Mouse (Mus musculus) hindbrain, embryonic 14.5 days (tissue): ENCODE measurements around the gene Nkain1. TPM values are rescaled to one million over a fixed set of nuclear protein-coding genes. Genes with fewer than 3 reads are reported as not detected.

ENCODE experiments used
- ATAC-seq: fragments of 200-750 bp; cut with Nextera tagmentation; 2 replicates; pipeline ENCODE4 v1.8.0; 2017; ENCODE audit warnings: moderate number of reproducible peaks, mild to moderate bottlenecking, moderate TSS enrichment, moderate library complexity; ENCODE audit not compliant: low FRiP score
- DNase-seq: peaks from one replicate; pipeline ENCODE4 v3.0.0-alpha.2; 2015; ENCODE audit warnings: low spot score
- H3K27ac ChIP-seq: fragments of 300-500 bp; sonication (generic); 2 replicates; pipeline ENCODE4 v1.5.1; 2014; ENCODE audit warnings: mild to moderate bottlenecking, moderate library complexity
- H3K27me3 ChIP-seq: fragments of 300-500 bp; sonication (generic); 2 replicates; pipeline ENCODE4 v1.6.1; 2014; ENCODE audit warnings: mild to moderate bottlenecking, low read length, mixed read lengths; ENCODE audit not compliant: control insufficient read depth, insufficient read depth
- H3K36me3 ChIP-seq: fragments of 300-500 bp; sonication (generic); replicated peaks from 2 replicates; pipeline ENCODE4 v1.6.1; 2014; ENCODE audit not compliant: control insufficient read depth, insufficient read depth
- H3K4me1 ChIP-seq: fragments of 300-500 bp; sonication (generic); replicated peaks from 2 replicates; pipeline ENCODE4 v1.6.1; 2014; ENCODE audit warnings: antibody characterized with exemption, low read length, mixed read lengths; ENCODE audit not compliant: control insufficient read depth, insufficient read depth
- H3K4me2 ChIP-seq: fragments of 300-500 bp; sonication (generic); replicated peaks from 2 replicates; pipeline ENCODE4 v1.6.1; 2014; ENCODE audit warnings: mild to moderate bottlenecking, moderate library complexity
- H3K4me3 ChIP-seq: fragments of 300-500 bp; sonication (generic); replicated peaks from 2 replicates; pipeline ENCODE4 v1.5.1; 2014; ENCODE audit warnings: mild to moderate bottlenecking, low read length
- H3K9ac ChIP-seq: fragments of 300-500 bp; sonication (generic); 2 replicates; pipeline ENCODE4 v1.6.1; 2014
- H3K9me3 ChIP-seq: fragments of 300-500 bp; sonication (generic); 2 replicates; pipeline ENCODE4 v1.6.1; 2016; ENCODE audit warnings: low read length; ENCODE audit not compliant: control insufficient read depth
- WGBS: fragments of 180-500 bp; shearing (Covaris S2); extraction: QIAGEN DNeasy Blood & Tissue Kit; methylation state at CpG from one replicate; pipeline ENCODE4 v1.1.7; 2014; 5-methylcytosine and 5-hydroxymethylcytosine counted together
- polyA plus RNA-seq: library from polyadenylated mRNA; unstranded; fragments of >200 nt; fragmentation: Nextera tagmentation; extraction: Ambion mirVana; gene quantifications from 2 replicates; pipeline ENCODE4 v1.2.1, GENCODE M21; 2014

The Nkain1 gene
- polyA plus RNA-seq: 20.9 and 22.9 TPM in 2 replicates

DNA sequence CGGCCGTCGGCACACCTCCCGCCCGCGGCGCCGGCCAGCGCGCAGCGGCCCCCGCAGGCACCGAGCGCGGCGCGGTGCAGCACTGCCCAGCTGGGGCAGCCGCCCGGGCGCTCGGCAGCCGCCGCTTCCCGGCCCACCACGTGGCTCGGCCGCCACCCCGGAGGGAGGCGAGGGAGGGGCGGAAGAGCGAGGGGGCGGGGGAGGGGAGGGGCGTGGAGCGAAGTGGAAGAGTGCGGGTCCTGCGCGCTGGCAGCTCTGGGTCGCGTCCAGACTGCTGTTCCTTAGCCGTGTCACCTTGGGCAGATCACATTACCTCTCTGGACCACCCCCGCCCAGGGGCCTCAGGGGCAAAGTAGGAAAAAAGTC, at the start of gene Nkain1:
TSS of gene Nkain1 (minus strand) at position 126 of the 366 bp plus-strand sequence.
- Histone ChIP-seq H3K36me3 (no peaks in the 10 kb centered on the region), H3K4me2 (peak within 1 kb of the TSS; percentile 60), H3K27ac (peak within 1 kb of the TSS; percentile 94), H3K27me3 (no peaks in the 10 kb centered on the region), H3K9ac (peak within 1 kb of the TSS; percentile 98), H3K4me3 (peak within 1 kb of the TSS; percentile 96), H3K9me3 (no peaks in the 10 kb centered on the region), H3K4me1 (peaks cover 36% of the 10 kb centered on the region)
- DNase-seq: peak; percentile 75
- WGBS: 0% methylated on average over 39 of the region's 41 CpGs
- ATAC-seq: peak; percentile 75

DNA sequence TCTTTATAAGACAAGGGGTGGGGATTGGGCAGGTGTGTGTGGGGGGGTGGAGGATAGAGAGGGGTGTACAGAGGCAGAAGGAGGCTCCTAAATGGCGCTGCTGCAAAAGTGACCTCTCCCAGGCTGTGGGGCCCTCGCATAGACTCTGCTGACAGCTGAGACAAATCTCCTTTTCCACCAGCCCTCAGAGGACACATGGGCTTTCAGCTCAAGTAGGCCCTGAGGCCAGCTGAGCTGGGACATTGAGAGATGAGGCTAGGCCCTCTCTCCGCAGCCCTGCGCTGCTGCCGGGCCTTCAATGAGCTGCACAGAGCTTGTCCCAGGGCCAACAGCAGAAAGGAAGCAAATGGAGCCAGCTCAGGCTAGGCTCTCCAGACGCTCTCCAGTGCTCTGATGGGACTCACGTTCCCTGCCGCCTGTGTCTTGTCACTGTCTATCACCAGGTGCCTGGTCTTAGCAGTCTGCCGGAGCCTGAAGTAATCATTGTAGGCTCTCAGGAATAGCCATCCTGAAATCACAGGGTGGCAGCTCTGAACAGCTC, 4.8 kb upstream of the Nkain1 start:
- ATAC-seq: no peak; the same call in 1 of the 2 replicates
- no peaks in the 10 kb centered on the region for H3K36me3 ChIP-seq
- 39% methylated on average over 9 of the region's 9 CpGs for WGBS

DNA sequence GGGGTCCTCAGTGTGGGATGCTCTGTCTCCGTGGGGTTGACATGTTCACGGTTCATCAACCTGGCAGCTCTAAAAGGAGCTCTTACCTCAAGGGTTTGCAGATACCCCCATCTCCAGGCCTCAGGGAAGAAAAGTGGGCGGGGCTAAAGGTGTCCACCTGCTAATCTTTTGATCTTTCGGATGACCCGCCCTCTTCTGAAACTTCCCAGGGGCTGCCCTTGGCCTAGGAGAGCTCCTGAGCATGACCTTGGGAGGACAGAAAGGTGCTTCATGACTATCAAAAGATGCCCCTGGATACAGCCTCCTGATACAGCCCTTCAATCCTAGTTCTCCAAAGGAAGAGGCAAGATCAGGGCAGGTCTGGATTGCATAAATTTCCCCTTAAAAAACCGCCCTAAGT, 3.1 kb upstream of the Nkain1 start:
- no peak overlapping the region for H3K27ac ChIP-seq
- ATAC-seq (no peak), DNase-seq (no peak)
- H3K9ac ChIP-seq: no peak overlapping the region
- peaks cover 7% of the 10 kb centered on the region for H3K4me1 ChIP-seq
- H3K27me3 ChIP-seq: no peaks in the 10 kb centered on the region
- 65% methylated on average over 6 of the region's 6 CpGs for WGBS
- no peak overlapping the region for H3K4me3 ChIP-seq
- H3K9me3 ChIP-seq: no peaks in the 10 kb centered on the region
- H3K36me3 ChIP-seq: no peaks in the 10 kb centered on the region
- no peak overlapping the region for H3K4me2 ChIP-seq

More for the DNA sequence above, 4.8 kb upstream of the Nkain1 start:
- H3K27ac ChIP-seq: no peak overlapping the region
- no peak overlapping the region for H3K4me2 ChIP-seq
- H3K9ac ChIP-seq: no peak overlapping the region
- H3K9me3 ChIP-seq: no peaks in the 10 kb centered on the region
- H3K4me3 ChIP-seq: no peak overlapping the region
- DNase-seq: no peak
- H3K4me1 ChIP-seq: no peaks in the 10 kb centered on the region; the same call in 1 of the 2 replicates
- H3K27me3 ChIP-seq: no peaks in the 10 kb centered on the region

DNA sequence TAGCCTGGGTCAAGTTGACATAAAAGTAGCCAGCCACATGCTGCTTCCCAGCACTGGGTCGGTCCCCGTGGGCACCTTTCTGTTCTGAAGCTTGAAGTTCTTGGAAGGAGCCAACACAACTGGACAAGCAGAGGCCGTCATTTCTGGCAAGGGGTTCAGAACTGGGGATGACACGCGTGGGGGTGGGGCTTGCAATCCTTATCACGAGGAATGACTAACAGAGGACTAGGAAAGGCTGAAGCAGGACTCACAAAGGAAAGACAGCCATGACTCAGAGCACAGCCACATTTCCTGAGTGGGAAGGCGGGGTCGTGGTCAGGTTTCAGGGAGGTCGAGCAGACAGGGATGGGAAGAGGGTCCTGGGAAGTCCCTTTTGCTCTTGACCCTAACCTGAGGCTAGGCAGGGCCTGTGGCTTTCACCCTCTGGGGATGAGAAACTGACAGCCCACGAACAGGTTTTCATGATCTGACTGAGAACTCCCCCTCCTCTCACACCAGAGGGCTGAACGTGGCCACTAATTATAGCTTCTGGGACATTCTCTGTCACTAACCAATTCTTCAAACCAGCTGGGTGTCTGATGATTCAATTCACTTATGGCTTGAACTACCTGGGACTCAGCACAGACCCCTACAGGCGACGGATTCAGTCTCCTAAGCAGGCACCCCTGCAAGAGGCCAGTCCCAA, 2.4 kb upstream of the Nkain1 start:
- H3K4me2 ChIP-seq: no peak overlapping the region
- DNase-seq: no peak
- H3K36me3 ChIP-seq: no peaks in the 10 kb centered on the region
- ATAC-seq: no peak
- 57% methylated on average over 13 of the region's 13 CpGs for WGBS
- H3K9me3 ChIP-seq: no peaks in the 10 kb centered on the region
- H3K4me3 ChIP-seq: no peak overlapping the region
- H3K27me3 ChIP-seq: no peaks in the 10 kb centered on the region
- peaks cover 14% of the 10 kb centered on the region for H3K4me1 ChIP-seq
- H3K9ac ChIP-seq: no peak overlapping the region
- no peak overlapping the region for H3K27ac ChIP-seq

DNA sequence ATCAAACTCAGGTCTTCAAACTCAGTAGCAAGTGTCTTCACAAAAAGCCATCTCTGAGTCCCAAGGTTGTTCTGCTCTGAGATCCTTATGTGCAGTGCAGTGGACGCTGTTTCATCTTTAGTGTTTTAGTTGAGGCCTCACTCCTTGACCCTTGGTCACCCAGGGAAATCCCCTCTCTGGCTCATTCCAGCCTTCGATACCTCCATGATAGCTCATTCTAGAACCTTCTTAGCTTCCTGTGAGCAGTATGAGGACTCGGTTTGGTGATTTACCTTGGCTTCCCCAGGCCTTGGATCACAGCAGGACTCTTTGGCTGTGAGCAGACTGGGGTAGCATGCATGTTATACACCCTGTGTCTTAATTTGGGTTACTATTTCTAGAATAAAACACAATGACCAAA, 1.6 kb upstream of the Nkain1 start:
- Histone ChIP-seq H3K9ac (no peak overlapping the region), H3K4me1 (peaks cover 23% of the 10 kb centered on the region), H3K36me3 (no peaks in the 10 kb centered on the region), H3K27me3 (no peaks in the 10 kb centered on the region), H3K9me3 (no peaks in the 10 kb centered on the region), H3K4me2 (no peak overlapping the region), H3K27ac (no peak overlapping the region), H3K4me3 (no peak overlapping the region)
- DNase-seq (no peak), ATAC-seq (no peak)
- 81% methylated on average over 3 of the region's 3 CpGs for WGBS

DNA sequence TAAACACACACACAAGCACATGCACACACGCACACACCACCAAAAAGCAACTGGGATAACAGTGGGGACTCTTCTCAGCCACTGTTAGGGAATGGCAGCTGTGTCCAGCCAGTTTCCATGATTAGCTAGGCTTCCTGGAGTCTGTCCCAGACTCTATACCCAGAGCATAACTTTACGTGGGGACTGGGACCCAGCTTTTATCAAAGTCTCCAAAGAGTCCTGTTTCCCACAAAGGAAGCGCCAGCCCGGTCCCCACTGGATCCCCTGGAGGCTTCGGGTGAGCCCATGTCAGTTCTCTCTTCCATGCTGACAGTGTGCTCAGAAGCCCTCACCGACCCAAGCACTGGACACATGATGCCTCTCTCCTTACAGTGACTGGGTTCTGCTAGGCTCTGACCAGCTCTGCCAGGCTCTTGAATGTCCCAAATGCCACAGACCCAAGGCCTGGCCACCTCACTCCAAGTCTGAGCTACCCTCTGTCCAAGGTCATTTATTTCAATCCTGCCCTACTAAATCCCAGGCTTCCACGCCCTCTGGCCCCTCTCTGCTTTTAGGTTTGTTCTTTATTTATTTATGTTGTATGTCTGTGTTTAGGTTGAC, 988 bp upstream of the Nkain1 start:
- Histone ChIP-seq H3K4me1 (peaks cover 29% of the 10 kb centered on the region), H3K27me3 (no peaks in the 10 kb centered on the region), H3K27ac (no peak overlapping the region), H3K9ac (no peak overlapping the region), H3K4me3 (no peak overlapping the region), H3K36me3 (no peaks in the 10 kb centered on the region), H3K9me3 (no peaks in the 10 kb centered on the region), H3K4me2 (no peak overlapping the region)
- ATAC-seq (no peak), DNase-seq (no peak)
- WGBS: 77% methylated on average over 7 of the region's 7 CpGs

DNA sequence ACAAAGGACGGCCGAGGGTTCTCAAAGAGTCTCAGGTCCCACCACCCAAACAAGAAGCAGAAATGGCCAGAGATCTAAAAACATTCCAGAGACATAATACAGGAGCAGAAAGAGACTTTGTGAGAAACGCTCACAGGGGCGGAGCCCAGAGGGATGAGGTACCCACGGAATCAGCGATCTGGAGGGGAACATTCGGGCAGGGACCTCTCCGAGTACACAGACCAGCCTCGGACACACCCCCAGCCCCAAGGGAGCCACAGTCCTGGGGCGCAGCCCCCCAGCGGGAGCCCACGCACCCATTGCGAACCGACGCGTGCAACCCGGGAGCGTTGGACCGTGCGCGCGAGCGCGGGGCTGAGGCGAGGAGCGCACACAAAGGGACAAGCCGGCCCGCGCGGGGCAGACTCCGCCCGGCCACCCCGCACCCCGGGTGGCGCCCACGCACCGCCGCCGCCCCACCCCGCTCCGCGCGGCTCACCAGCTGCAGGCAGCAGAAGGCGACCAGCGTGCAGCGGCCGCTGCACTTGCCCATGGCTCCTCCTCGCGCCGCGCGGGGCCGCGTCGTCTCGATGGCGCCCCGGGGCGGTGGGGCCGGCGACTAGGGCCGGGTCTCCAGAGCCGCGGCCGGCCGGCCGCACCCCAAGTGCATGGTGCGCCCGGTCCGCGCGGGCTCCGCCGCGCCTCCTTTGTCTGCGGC, 474 bp downstream of the Nkain1 start:
- Histone ChIP-seq H3K27ac (peak overlapping the region; percentile 94), H3K9me3 (no peaks in the 10 kb centered on the region), H3K4me3 (peak overlapping the region; percentile 96), H3K4me2 (peak overlapping the region; percentile 60), H3K9ac (peak overlapping the region; percentile 98), H3K27me3 (no peaks in the 10 kb centered on the region), H3K36me3 (no peaks in the 10 kb centered on the region), H3K4me1 (peaks cover 41% of the 10 kb centered on the region)
- ATAC-seq: peak; percentile 25; the same call in 1 of the 2 replicates
- 1% methylated on average over 66 of the region's 76 CpGs for WGBS
- DNase-seq: no peak

DNA sequence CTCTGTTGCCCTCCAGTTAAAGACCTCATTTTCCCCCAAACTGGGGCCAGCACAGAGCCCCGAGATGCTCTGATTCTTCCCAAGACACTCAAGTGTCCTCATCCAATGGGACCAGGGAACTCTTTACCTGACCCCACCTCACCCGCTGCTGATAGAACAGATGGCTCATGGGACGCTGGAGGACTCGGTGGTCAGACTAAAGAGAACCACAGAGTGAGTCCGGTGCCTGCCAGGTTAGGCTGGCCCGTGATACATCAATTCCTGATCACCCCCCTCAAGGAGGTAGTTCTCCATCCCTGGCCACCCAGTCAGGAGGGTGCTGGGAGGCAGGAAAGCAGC, 992 bp downstream of the Nkain1 start:
- ATAC-seq: 0 out of 2 replicates have a peak, but pooled peaks have one; percentile 4
- Histone ChIP-seq H3K9ac (peak overlapping the region; percentile 98), H3K4me2 (peak overlapping the region; percentile 60), H3K36me3 (no peaks in the 10 kb centered on the region), H3K27ac (peak overlapping the region; percentile 94), H3K27me3 (no peaks in the 10 kb centered on the region), H3K9me3 (no peaks in the 10 kb centered on the region), H3K4me3 (peak overlapping the region; percentile 96), H3K4me1 (peaks cover 46% of the 10 kb centered on the region)
- 4% methylated on average over 6 of the region's 6 CpGs for WGBS
- DNase-seq: no peak

DNA sequence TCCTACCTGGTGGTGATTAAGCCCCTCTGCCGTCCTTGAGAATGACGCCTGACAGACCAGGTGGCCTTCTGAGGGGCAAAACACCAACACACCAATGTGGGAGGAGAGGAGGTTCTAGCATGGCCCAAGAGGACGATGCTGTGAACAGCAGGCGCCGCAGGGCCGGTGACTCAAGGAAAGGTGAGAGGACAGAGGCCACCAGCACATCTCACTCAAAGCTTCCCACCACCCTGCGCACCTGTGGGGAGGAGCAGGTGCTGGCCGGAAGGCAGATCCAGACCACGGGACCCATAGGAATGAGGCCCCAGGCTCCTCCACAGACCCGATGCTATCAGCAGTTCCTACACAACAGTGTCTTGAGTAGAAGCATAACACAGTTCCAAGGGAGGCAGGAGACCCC, 1.4 kb downstream of the Nkain1 start:
- H3K9ac ChIP-seq: peak overlapping the region; percentile 98
- peaks cover 50% of the 10 kb centered on the region for H3K4me1 ChIP-seq
- no peaks in the 10 kb centered on the region for H3K36me3 ChIP-seq
- ATAC-seq (no peak), DNase-seq (no peak)
- H3K27ac ChIP-seq: peak overlapping the region; percentile 94
- no peaks in the 10 kb centered on the region for H3K9me3 ChIP-seq
- H3K27me3 ChIP-seq: no peaks in the 10 kb centered on the region
- H3K4me2 ChIP-seq: peak overlapping the region; percentile 60
- peak overlapping the region; percentile 96 for H3K4me3 ChIP-seq
- WGBS: 26% methylated on average over 10 of the region's 10 CpGs
